In the genomic region with DNA sequence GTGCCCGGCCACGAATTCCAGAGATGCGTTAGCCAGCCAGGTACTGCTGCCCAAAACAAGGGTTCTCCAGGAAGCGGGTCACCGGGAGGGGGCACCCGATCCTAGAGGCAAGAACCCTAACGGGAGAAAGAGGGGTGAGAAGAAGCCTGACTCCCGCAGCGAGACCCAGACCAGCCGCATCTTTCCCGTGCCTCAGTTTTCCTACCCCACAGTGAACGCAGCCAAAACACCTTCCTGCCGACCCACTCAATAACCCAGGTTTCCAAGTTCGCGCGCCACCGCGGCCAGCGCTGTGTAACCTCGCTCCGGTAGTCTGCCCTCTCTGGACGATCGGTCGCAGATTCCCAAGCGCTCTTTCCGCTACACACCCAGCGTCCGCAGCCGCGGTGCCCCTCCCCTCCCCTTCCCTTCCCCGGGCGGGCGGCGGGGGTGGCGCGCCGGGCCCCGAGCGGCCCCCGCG, we compare ENCODE assay signal across 8 mouse cellular contexts. TPM values are rescaled to one million over a fixed set of nuclear protein-coding genes. Genes with fewer than 3 reads are reported as not detected.
DNase-seq lines count a peak whose midpoint lies in the region; ATAC-seq and TF ChIP-seq lines count a peak whose summit lies in the region.

No protein-coding gene starts in this region.

- H3K9me3 ChIP-seq in intestine, postnatal 0 days (ENCODE audit: control insufficient read depth), result no peaks in the 10 kb centered on the region
- H3K9me3 ChIP-seq in limb, embryonic 12.5 days, result no peaks in the 10 kb centered on the region
- H3K9me3 ChIP-seq in midbrain, postnatal 0 days (ENCODE audit: low read length), result no peaks in the 10 kb centered on the region

- no peaks in the 10 kb centered on the region for H3K36me3 ChIP-seq in intestine, postnatal 0 days (ENCODE audit: control insufficient read depth, insufficient read depth)
- no peaks in the 10 kb centered on the region for H3K36me3 ChIP-seq in limb, embryonic 12.5 days
- no peaks in the 10 kb centered on the region for H3K36me3 ChIP-seq in midbrain, postnatal 0 days (ENCODE audit: insufficient read depth, low read length)

- 1% methylated on average over 37 of the region's 41 CpGs for WGBS in intestine, postnatal 0 days
- under 1% methylated on average over 32 of the region's 41 CpGs for WGBS in limb, embryonic 12.5 days
- WGBS in midbrain, postnatal 0 days, result under 1% methylated on average over 40 of the region's 41 CpGs

- DNase-seq in heart, adult 11 months, result peak; percentile 91
- no peak for DNase-seq in heart, postnatal 25 days (ENCODE audit: low spot score)
- DNase-seq in gastrocnemius, postnatal 14 days, result peak; percentile 43
- peak; percentile 47 for DNase-seq in midbrain, postnatal 0 days (ENCODE audit: low spot score)
- DNase-seq in thymus, postnatal 14 days, result peak; percentile 58

- H3K4me1 ChIP-seq in cortical plate, adult 2 months (ENCODE audit: control insufficient read depth, insufficient read depth, low read length), result peaks cover 10% of the 10 kb centered on the region
- H3K4me1 ChIP-seq in intestine, postnatal 0 days (replicated peaks; ENCODE audit: control insufficient read depth, insufficient read depth, low read length), result no peaks in the 10 kb centered on the region
- peaks cover 19% of the 10 kb centered on the region for H3K4me1 ChIP-seq in limb, embryonic 12.5 days (replicated peaks)
- H3K4me1 ChIP-seq in midbrain, postnatal 0 days (ENCODE audit: insufficient read depth, low read length), result peaks cover 17% of the 10 kb centered on the region

- peaks cover 46% of the 10 kb centered on the region for H3K27me3 ChIP-seq in intestine, postnatal 0 days (replicated peaks; ENCODE audit: control insufficient read depth, insufficient read depth, low read length)
- H3K27me3 ChIP-seq in limb, embryonic 12.5 days, result peaks cover 88% of the 10 kb centered on the region
- no peaks in the 10 kb centered on the region for H3K27me3 ChIP-seq in midbrain, postnatal 0 days (ENCODE audit: insufficient read depth, low read length)

- ATAC-seq in intestine, postnatal 0 days, result peak; percentile 6; the same call in 1 of the 2 replicates
- 0 out of 2 replicates have a peak, but pooled peaks have one; percentile 7 for ATAC-seq in limb, embryonic 12.5 days (ENCODE audit: insufficient number of reproducible peaks, insufficient read depth, low FRiP score, low TSS enrichment, low read depth)
- ATAC-seq in midbrain, postnatal 0 days (ENCODE audit: low FRiP score), result no peak

- peak overlapping the region; percentile 80 for H3K4me2 ChIP-seq in intestine, postnatal 0 days (replicated peaks; ENCODE audit: low read depth)
- peak overlapping the region; percentile 99 for H3K4me2 ChIP-seq in limb, embryonic 12.5 days
- H3K4me2 ChIP-seq in midbrain, postnatal 0 days (ENCODE audit: low read depth, low read length, poor library complexity, severe bottlenecking), result peak overlapping the region; percentile 73

- peak overlapping the region; percentile 81 for H3K4me3 ChIP-seq in cortical plate, adult 2 months (ENCODE audit: insufficient read depth, low read length)
- H3K4me3 ChIP-seq in intestine, postnatal 0 days (ENCODE audit: low read depth, low read length), result peak overlapping the region; percentile 52
- H3K4me3 ChIP-seq in limb, embryonic 12.5 days (replicated peaks), result peak overlapping the region; percentile 70
- peak overlapping the region; percentile 92 for H3K4me3 ChIP-seq in midbrain, postnatal 0 days (ENCODE audit: low read depth, low read length)

- peak overlapping the region; percentile 60; the same call in 1 of the 2 replicates for H3K27ac ChIP-seq in cortical plate, adult 2 months (ENCODE audit: insufficient read depth, low read length)
- no peak overlapping the region for H3K27ac ChIP-seq in intestine, postnatal 0 days (ENCODE audit: low read depth, low read length)
- no peak overlapping the region for H3K27ac ChIP-seq in limb, embryonic 12.5 days
- no peak overlapping the region for H3K27ac ChIP-seq in midbrain, postnatal 0 days (ENCODE audit: low read depth, low read length)

- intact Hi-C loops in heart, postnatal 25 days (cut with DNase I), result loop anchor here (2.0 kb wide), 1 partner anchor 92 kb away; no protein-coding TSS in a partner anchor
- intact Hi-C loops in gastrocnemius, postnatal 14 days (cut with DNase I; ENCODE audit: low total_unique reads), result no loop called here

- TF ChIP-seq CTCF in cortical plate, adult 2 months (IDR thresholded peaks at IDR 0.05; ENCODE audit: extremely low read depth, insufficient read depth, low read length), result peak; percentile 48
- peak; percentile 56 for TF ChIP-seq CTCF in intestine, postnatal 0 days (IDR thresholded peaks at IDR 0.05; ENCODE audit: low read depth)
- TF ChIP-seq CTCF in midbrain, postnatal 0 days (IDR thresholded peaks at IDR 0.05), result peak; percentile 61

- TF ChIP-seq POLR2A in cortical plate, adult 2 months (IDR thresholded peaks at IDR 0.05; ENCODE audit: extremely low read depth, insufficient read depth, low read length), result no peak

- H3K9ac ChIP-seq in intestine, postnatal 0 days (ENCODE audit: low read depth, low read length), result 0 out of 2 replicates have a peak overlapping the region, but pooled peaks have one; percentile 34
- H3K9ac ChIP-seq in limb, embryonic 12.5 days (replicated peaks), result peak overlapping the region; percentile 70
- H3K9ac ChIP-seq in midbrain, postnatal 0 days (replicated peaks; ENCODE audit: low read length, poor library complexity, severe bottlenecking), result peak overlapping the region; percentile 90

RNA-seq across cellular contexts. Expression of a gene that starts 0.4 kb away (rescaled TPM):
- 10 to 100 TPM; 30.1 to 41.8 TPM for total RNA-seq in heart, postnatal 25 days (2021)
- polyA plus RNA-seq in cortical plate, adult 2 months (2012; rRNA removed), result 205 and 222 TPM in 2 replicates
- 10 to 100 TPM; 54.6 to 77.3 TPM for total RNA-seq in gastrocnemius, postnatal 14 days (2021)
- polyA plus RNA-seq in intestine, postnatal 0 days (2015; fragmentation: Nextera tagmentation; extraction: Ambion mirVana), result 37.5 and 43.1 TPM in 2 replicates
- polyA plus RNA-seq in limb, embryonic 12.5 days (2016; fragmentation: Nextera tagmentation; extraction: Ambion mirVana), result 101 and 106 TPM in 2 replicates
- total RNA-seq in midbrain, postnatal 0 days (2014; rRNA removed), result 188 and 246 TPM in 2 replicates
- polyA plus RNA-seq in midbrain, postnatal 0 days (2015; fragmentation: Nextera tagmentation; extraction: Ambion mirVana), result 224 and 240 TPM in 2 replicates

Comparison
In these comparisons a context has a peak if more than half of its experiments do, and no peak if none do; other contexts are left out.
1. H3K9ac ChIP-seq: peak in every context shown above with its lines; median percentile 90 in midbrain, postnatal 0 days; 70 in limb, embryonic 12.5 days; 34 in intestine, postnatal 0 days.